Mouse (Mus musculus): Measurements from ENCODE around the gene Zmat5. TPM values are rescaled to one million over a fixed set of nuclear protein-coding genes. Genes with fewer than 3 reads are reported as not detected.
A peak's percentile ranks its signal among the peaks of the same experiment; 100 is the strongest.

Zmat5 gene
- total RNA-seq, 4 experiments from 2014 or later, result 30.9 to 38.1 (median 34.9) TPM

GRCm38 (mm10) chr11:4771756-4772155, 67.3 kb downstream of the Zmat5 start:
- DNase-seq (ENCODE audit: low spot score in 2 of 2), result no peak

GRCm38 (mm10) chr11:4772925-4773324, 68.4 kb downstream of the Zmat5 start:
- peak in 1 of 2 experiments; percentile 71 for DNase-seq (ENCODE audit: low spot score in 2 of 2)

GRCm38 (mm10) chr11:4780927-4781326, 76.4 kb downstream of the Zmat5 start:
- no peak for DNase-seq (ENCODE audit: low spot score in 2 of 2)

- no peak for DNase-seq (ENCODE audit: low spot score in 2 of 2)
These were observed 78.6 kb downstream of the Zmat5 start for GRCm38 (mm10) chr11:4783116-4783515.

- DNase-seq (ENCODE audit: low spot score in 2 of 2), result no peak
These were observed 80.2 kb downstream of the Zmat5 start for GRCm38 (mm10) chr11:4784629-4785142.

Other genes with a start within 250 kb of the Zmat5 start
- gene Mtmr3, start 109.8 kb upstream of the Zmat5 start, total RNA-seq (2022), result 10 to 100 TPM; 68.7 to 78.6 (median 73.5) TPM
- not detected for gene Gm11032, start 84.6 kb upstream of the Zmat5 start, total RNA-seq (2022)
- 10 to 100 TPM; 23.2 to 28.2 (median 24.6) TPM for gene Ascc2, start 66.9 kb upstream of the Zmat5 start, total RNA-seq (2022)
- gene Uqcr10, start 336 bp upstream of the Zmat5 start, total RNA-seq (2022), result 100 to 1,000 TPM; 342 to 372 (median 351) TPM
- gene Cabp7, start 42.1 kb downstream of the Zmat5 start, total RNA-seq (2022), result 100 to 1,000 TPM; 253 to 297 (median 281) TPM
- 10 to 100 TPM; 88.0 to 96.1 (median 90.3) TPM for gene Nf2, start 144.9 kb downstream of the Zmat5 start, total RNA-seq (2022)
- gene Nipsnap1, start 169.3 kb downstream of the Zmat5 start, total RNA-seq (2022), result 100 to 1,000 TPM in 1 of 4 experiments, 10 to 100 TPM in 3; 89.8 to 108 (median 95.7) TPM
- 10 to 100 TPM; 38.6 to 43.8 (median 41.4) TPM for gene Thoc5, start 190.6 kb downstream of the Zmat5 start, total RNA-seq (2022)
- gene Nefh, start 243.4 kb downstream of the Zmat5 start, total RNA-seq (2022), result 10 to 100 TPM; 42.3 to 45.7 (median 45.6) TPM